Mouse (Mus musculus) hindbrain, embryonic 11.5 days (tissue): ENCODE results near the gene Igfals. TPM values are rescaled to one million over a fixed set of nuclear protein-coding genes. Genes with fewer than 3 reads are reported as not detected.

Source experiments
- ATAC-seq: fragments of 200-750 bp; cut with Nextera tagmentation; 2 replicates; pipeline ENCODE4 v1.8.0; 2017; ENCODE audit warnings: mild to moderate bottlenecking, moderate TSS enrichment, moderate library complexity; ENCODE audit not compliant: low FRiP score
- DNase-seq: peaks from one replicate; pipeline ENCODE4 v3.0.0-alpha.2; 2015; ENCODE audit warnings: low spot score
- H3K27ac ChIP-seq: fragments of 300-500 bp; sonication (generic); 2 replicates; pipeline ENCODE4 v1.5.1; 2014; ENCODE audit warnings: mild to moderate bottlenecking, low read depth, low read length
- H3K27me3 ChIP-seq: fragments of 300-500 bp; sonication (generic); 2 replicates; pipeline ENCODE4 v1.6.1; 2014; ENCODE audit warnings: mild to moderate bottlenecking, low read length, moderate library complexity, mixed read lengths; ENCODE audit not compliant: control insufficient read depth, insufficient read depth
- H3K36me3 ChIP-seq: fragments of 300-500 bp; sonication (generic); 2 replicates; pipeline ENCODE4 v1.6.1; 2014; ENCODE audit warnings: mild to moderate bottlenecking, low read length, moderate library complexity, mixed read lengths; ENCODE audit not compliant: control insufficient read depth, insufficient read depth
- H3K4me1 ChIP-seq: fragments of 300-500 bp; sonication (generic); replicated peaks from 2 replicates; pipeline ENCODE4 v1.6.1; 2014; ENCODE audit warnings: low read length, mixed read lengths; ENCODE audit not compliant: control insufficient read depth, insufficient read depth
- H3K4me2 ChIP-seq: fragments of 300-500 bp; sonication (generic); replicated peaks from 2 replicates; pipeline ENCODE4 v1.6.1; 2014; ENCODE audit warnings: mild to moderate bottlenecking, low read depth, low read length
- H3K4me3 ChIP-seq: fragments of 300-500 bp; sonication (generic); 2 replicates; pipeline ENCODE4 v1.5.1; 2014; ENCODE audit warnings: low read depth, low read length
- H3K9ac ChIP-seq: fragments of 300-500 bp; sonication (generic); 2 replicates; pipeline ENCODE4 v1.6.1; 2014; ENCODE audit warnings: low read depth, low read length
- H3K9me3 ChIP-seq: fragments of 300-500 bp; sonication (generic); 2 replicates; pipeline ENCODE4 v1.6.1; 2016; ENCODE audit warnings: low read length; ENCODE audit not compliant: control insufficient read depth
- WGBS: fragments of 180-500 bp; shearing (Covaris S2); extraction: QIAGEN DNeasy Blood & Tissue Kit; methylation state at CpG from one replicate; pipeline ENCODE4 v1.1.7; 2014; 5-methylcytosine and 5-hydroxymethylcytosine counted together
- polyA plus RNA-seq: library from polyadenylated mRNA; unstranded; fragments of >200 nt; fragmentation: Nextera tagmentation; extraction: Ambion mirVana; gene quantifications from 2 replicates; pipeline ENCODE4 v1.2.1, GENCODE M21; 2014

The Igfals gene
- polyA plus RNA-seq, 1 experiment from 2014 or later, result 0.12 TPM

DNA sequence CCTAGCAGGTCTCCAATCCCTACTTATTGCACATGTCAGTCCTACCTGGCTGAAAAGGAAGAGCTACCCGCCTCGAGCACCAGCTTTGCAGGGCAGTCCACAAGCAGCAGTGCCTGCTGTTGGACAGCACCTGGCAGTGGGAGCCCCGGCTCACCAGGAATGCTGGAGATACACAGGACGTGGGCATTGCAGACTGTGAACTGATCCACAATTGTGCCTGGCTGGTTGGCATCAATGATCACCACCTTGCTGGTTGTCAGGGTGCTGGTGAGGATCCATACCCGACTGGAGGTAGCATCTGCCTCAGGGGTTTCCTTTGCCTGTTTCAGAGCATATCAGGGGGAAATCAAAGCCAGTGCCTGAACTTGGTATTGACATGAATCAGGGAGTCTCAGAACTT is 36.3 kb downstream of the Igfals start:
- 91% methylated on average over 5 of the region's 5 CpGs for WGBS
- Histone ChIP-seq H3K4me1 (peaks cover 2% of the 10 kb centered on the region; the same call in 1 of the 2 replicates), H3K36me3 (peaks cover 44% of the 10 kb centered on the region), H3K4me2 (no peak overlapping the region), H3K9me3 (no peaks in the 10 kb centered on the region), H3K9ac (no peak overlapping the region), H3K4me3 (no peak overlapping the region), H3K27me3 (no peaks in the 10 kb centered on the region), H3K27ac (no peak overlapping the region)
- DNase-seq (no peak), ATAC-seq (no peak)

DNA sequence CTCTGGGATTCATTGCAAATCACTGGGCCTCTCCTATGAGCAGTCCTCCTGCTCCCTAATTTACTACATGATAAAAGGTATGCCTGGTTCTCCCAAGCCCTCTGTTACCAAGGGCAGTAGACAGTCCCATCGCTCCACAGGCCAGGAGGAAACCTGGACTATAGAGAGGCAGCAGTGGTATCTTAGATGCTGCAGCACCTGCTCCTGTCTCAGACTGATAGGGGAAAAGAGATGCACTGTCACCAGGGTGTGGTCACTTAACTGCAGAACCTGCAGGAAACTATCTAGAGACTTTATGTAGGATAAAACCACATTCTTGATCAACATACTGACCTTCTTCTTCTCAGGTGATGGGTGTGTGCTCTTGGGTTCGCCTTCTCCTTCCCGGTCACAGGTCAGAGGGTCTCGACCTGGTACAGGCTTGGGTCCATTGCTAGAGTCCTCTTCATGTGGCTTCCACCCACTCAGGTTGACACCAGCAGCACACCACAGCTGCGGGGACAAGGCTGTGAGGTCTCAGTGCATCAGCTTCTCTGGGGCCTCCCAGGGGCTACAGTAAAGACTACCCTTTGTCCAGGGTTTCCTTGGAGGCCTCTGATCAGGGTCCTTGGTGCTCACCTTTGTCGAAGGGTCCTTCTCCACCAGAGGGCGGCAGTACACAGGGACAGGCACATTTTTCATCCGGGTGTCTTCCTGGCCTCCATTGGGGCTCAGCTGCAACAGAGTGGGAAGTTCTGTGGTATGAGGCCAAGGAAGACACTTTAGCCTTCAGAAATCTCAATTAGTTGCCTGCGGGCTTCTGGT is 37.1 kb downstream of the Igfals start:
- Histone ChIP-seq H3K4me3 (no peak overlapping the region), H3K9me3 (no peaks in the 10 kb centered on the region), H3K4me2 (no peak overlapping the region), H3K4me1 (no peaks in the 10 kb centered on the region), H3K36me3 (peaks cover 40% of the 10 kb centered on the region), H3K9ac (no peak overlapping the region), H3K27ac (no peak overlapping the region), H3K27me3 (no peaks in the 10 kb centered on the region)
- WGBS, result 74% methylated on average over 9 of the region's 9 CpGs
- DNase-seq, result peak; percentile 52
- ATAC-seq, result no peak

GRCm38 (mm10) chr17:24903767-24904166 is 38.0 kb downstream of the Igfals start:
- Histone ChIP-seq H3K36me3 (peaks cover 35% of the 10 kb centered on the region), H3K4me1 (no peaks in the 10 kb centered on the region), H3K4me2 (no peak overlapping the region), H3K9me3 (no peaks in the 10 kb centered on the region), H3K27me3 (no peaks in the 10 kb centered on the region), H3K4me3 (no peak overlapping the region), H3K9ac (no peak overlapping the region), H3K27ac (no peak overlapping the region)
- no peak for DNase-seq
- WGBS, result 86% methylated on average over 9 of the region's 9 CpGs
- ATAC-seq, result no peak

- H3K4me3 ChIP-seq, result no peak overlapping the region
- no peak overlapping the region for H3K9ac ChIP-seq
- no peak for ATAC-seq
- H3K27me3 ChIP-seq, result no peaks in the 10 kb centered on the region
- H3K4me2 ChIP-seq, result no peak overlapping the region
- H3K9me3 ChIP-seq, result no peaks in the 10 kb centered on the region
- H3K27ac ChIP-seq, result no peak overlapping the region
- H3K36me3 ChIP-seq, result peaks cover 17% of the 10 kb centered on the region; the same call in 1 of the 2 replicates
- WGBS, result 93% methylated on average over 2 of the region's 2 CpGs
- DNase-seq, result no peak
- H3K4me1 ChIP-seq, result no peaks in the 10 kb centered on the region
Measured at GRCm38 (mm10) chr17:24907591-24907990, 41.8 kb downstream of the Igfals start.

GRCm38 (mm10) chr17:24913984-24914383 is 48.2 kb downstream of the Igfals start:
- H3K27ac ChIP-seq, result no peak overlapping the region
- peaks cover 14% of the 10 kb centered on the region for H3K36me3 ChIP-seq
- H3K4me1 ChIP-seq, result no peaks in the 10 kb centered on the region
- H3K4me3 ChIP-seq, result no peak overlapping the region
- H3K9me3 ChIP-seq, result no peaks in the 10 kb centered on the region
- H3K9ac ChIP-seq, result no peak overlapping the region
- H3K4me2 ChIP-seq, result no peak overlapping the region
- no peaks in the 10 kb centered on the region for H3K27me3 ChIP-seq
- DNase-seq (no peak), ATAC-seq (no peak)

- H3K4me3 ChIP-seq, result no peak overlapping the region
- H3K27me3 ChIP-seq, result no peaks in the 10 kb centered on the region
- ATAC-seq, result no peak
- no peak overlapping the region for H3K4me2 ChIP-seq
- no peaks in the 10 kb centered on the region for H3K9me3 ChIP-seq
- DNase-seq, result no peak
- H3K4me1 ChIP-seq, result no peaks in the 10 kb centered on the region
- H3K36me3 ChIP-seq, result peaks cover 20% of the 10 kb centered on the region; the same call in 1 of the 2 replicates
- no peak overlapping the region for H3K27ac ChIP-seq
- WGBS, result 100% methylated on average over 1 of the region's 1 CpGs
- H3K9ac ChIP-seq, result no peak overlapping the region
Measured at GRCm38 (mm10) chr17:24923246-24923645, 57.4 kb downstream of the Igfals start.

GRCm38 (mm10) chr17:24929506-24929905 is 63.7 kb downstream of the Igfals start:
- Histone ChIP-seq H3K9me3 (no peaks in the 10 kb centered on the region), H3K4me2 (no peak overlapping the region), H3K9ac (no peak overlapping the region), H3K4me1 (0 out of 2 replicates have a peak, but pooled peaks cover 3% of the 10 kb centered on the region), H3K36me3 (peaks cover 2% of the 10 kb centered on the region; the same call in 1 of the 2 replicates), H3K4me3 (no peak overlapping the region), H3K27ac (no peak overlapping the region), H3K27me3 (no peaks in the 10 kb centered on the region)
- ATAC-seq (no peak), DNase-seq (no peak)
- 91% methylated on average over 1 of the region's 1 CpGs for WGBS

Other genes starting within 250 kb of the Igfals start
- gene Tsc2, start 233.4 kb upstream of the Igfals start, polyA plus RNA-seq, result 46.5 and 53.6 TPM in 2 replicates
- 12.0 and 16.2 TPM in 2 replicates for gene Nthl1, start 233.3 kb upstream of the Igfals start, polyA plus RNA-seq
- gene Slc9a3r2, start 215.7 kb upstream of the Igfals start, polyA plus RNA-seq, result 36.0 and 36.3 TPM in 2 replicates
- gene Npw, start 207.5 kb upstream of the Igfals start, polyA plus RNA-seq, result not detected in 2 replicates
- gene Zfp598, start 196.3 kb upstream of the Igfals start, polyA plus RNA-seq, result 24.7 and 24.8 TPM in 2 replicates
- 11.9 and 12.1 TPM in 2 replicates for gene Syngr3, start 176.0 kb upstream of the Igfals start, polyA plus RNA-seq
- 44.3 and 47.5 TPM in 2 replicates for gene Gfer, start 169.8 kb upstream of the Igfals start, polyA plus RNA-seq
- 1.5 and 1.7 TPM in 2 replicates for gene Noxo1, start 169.8 kb upstream of the Igfals start, polyA plus RNA-seq
- gene Tbl3, start 158.3 kb upstream of the Igfals start, polyA plus RNA-seq, result 83.7 and 101 TPM in 2 replicates
- gene Rnf151, start 147.9 kb upstream of the Igfals start, polyA plus RNA-seq, result not detected in 2 replicates
- 1,264 and 1,299 TPM in 2 replicates for gene Rps2, start 147.9 kb upstream of the Igfals start, polyA plus RNA-seq
- 198 and 223 TPM in 2 replicates for gene Ndufb10, start 141.5 kb upstream of the Igfals start, polyA plus RNA-seq
- gene Rpl3l, start 138.2 kb upstream of the Igfals start, polyA plus RNA-seq, result 0.11 TPM in 1 of 2 replicates, not detected in the other
- gene Msrb1, start 129.4 kb upstream of the Igfals start, polyA plus RNA-seq, result 21.1 and 22.8 TPM in 2 replicates
- 1.5 and 2.3 TPM in 2 replicates for gene Hs3st6, start 113.0 kb upstream of the Igfals start, polyA plus RNA-seq
- not detected in 2 replicates for gene Meiob, start 61.7 kb upstream of the Igfals start, polyA plus RNA-seq
- gene Hagh, start 25.9 kb upstream of the Igfals start, polyA plus RNA-seq, result 31.5 and 32.0 TPM in 2 replicates
- 18.4 and 23.5 TPM in 2 replicates for gene Fahd1, start 15.6 kb upstream of the Igfals start, polyA plus RNA-seq
- gene Nubp2, start 20.4 kb downstream of the Igfals start, polyA plus RNA-seq, result 77.6 and 84.2 TPM in 2 replicates
- gene Spsb3, start 20.6 kb downstream of the Igfals start, polyA plus RNA-seq, result 43.4 and 46.5 TPM in 2 replicates
- gene Eme2, start 29.1 kb downstream of the Igfals start, polyA plus RNA-seq, result 22.7 and 24.2 TPM in 2 replicates
- 70.5 and 73.3 TPM in 2 replicates for gene Mrps34, start 29.1 kb downstream of the Igfals start, polyA plus RNA-seq
- 45.9 and 49.7 TPM in 2 replicates for gene Nme3, start 30.5 kb downstream of the Igfals start, polyA plus RNA-seq
- 39.1 and 50.9 TPM in 2 replicates for gene Mapk8ip3, start 71.0 kb downstream of the Igfals start, polyA plus RNA-seq
- 214 and 237 TPM in 2 replicates for gene Jpt2, start 94.7 kb downstream of the Igfals start, polyA plus RNA-seq
- gene Cramp1l, start 149.8 kb downstream of the Igfals start, polyA plus RNA-seq, result 11.2 and 15.1 TPM in 2 replicates
- gene Ift140, start 150.1 kb downstream of the Igfals start, polyA plus RNA-seq, result 15.9 and 17.5 TPM in 2 replicates
- gene Tmem204, start 217.6 kb downstream of the Igfals start, polyA plus RNA-seq, result 9.3 and 10.7 TPM in 2 replicates
- gene Telo2, start 250.0 kb downstream of the Igfals start, polyA plus RNA-seq, result 23.5 and 28.8 TPM in 2 replicates